Mouse (Mus musculus) hindbrain, embryonic 11.5 days (tissue): Measurements from ENCODE around the gene Hus1b. TPM values are rescaled to one million over a fixed set of nuclear protein-coding genes. Genes with fewer than 3 reads are reported as not detected.

ENCODE experiments used
- ATAC-seq: fragments of 200-750 bp; cut with Nextera tagmentation; 2 replicates; pipeline ENCODE4 v1.8.0; 2017; ENCODE audit warnings: mild to moderate bottlenecking, moderate TSS enrichment, moderate library complexity; ENCODE audit not compliant: low FRiP score
- DNase-seq: peaks from one replicate; pipeline ENCODE4 v3.0.0-alpha.2; 2015; ENCODE audit warnings: low spot score
- H3K27ac ChIP-seq: fragments of 300-500 bp; sonication (generic); 2 replicates; pipeline ENCODE4 v1.5.1; 2014; ENCODE audit warnings: mild to moderate bottlenecking, low read depth, low read length
- H3K27me3 ChIP-seq: fragments of 300-500 bp; sonication (generic); 2 replicates; pipeline ENCODE4 v1.6.1; 2014; ENCODE audit warnings: mild to moderate bottlenecking, low read length, moderate library complexity, mixed read lengths; ENCODE audit not compliant: control insufficient read depth, insufficient read depth
- H3K36me3 ChIP-seq: fragments of 300-500 bp; sonication (generic); 2 replicates; pipeline ENCODE4 v1.6.1; 2014; ENCODE audit warnings: mild to moderate bottlenecking, low read length, moderate library complexity, mixed read lengths; ENCODE audit not compliant: control insufficient read depth, insufficient read depth
- H3K4me1 ChIP-seq: fragments of 300-500 bp; sonication (generic); replicated peaks from 2 replicates; pipeline ENCODE4 v1.6.1; 2014; ENCODE audit warnings: low read length, mixed read lengths; ENCODE audit not compliant: control insufficient read depth, insufficient read depth
- H3K4me2 ChIP-seq: fragments of 300-500 bp; sonication (generic); replicated peaks from 2 replicates; pipeline ENCODE4 v1.6.1; 2014; ENCODE audit warnings: mild to moderate bottlenecking, low read depth, low read length
- H3K4me3 ChIP-seq: fragments of 300-500 bp; sonication (generic); 2 replicates; pipeline ENCODE4 v1.5.1; 2014; ENCODE audit warnings: low read depth, low read length
- H3K9ac ChIP-seq: fragments of 300-500 bp; sonication (generic); 2 replicates; pipeline ENCODE4 v1.6.1; 2014; ENCODE audit warnings: low read depth, low read length
- H3K9me3 ChIP-seq: fragments of 300-500 bp; sonication (generic); 2 replicates; pipeline ENCODE4 v1.6.1; 2016; ENCODE audit warnings: low read length; ENCODE audit not compliant: control insufficient read depth
- WGBS: fragments of 180-500 bp; shearing (Covaris S2); extraction: QIAGEN DNeasy Blood & Tissue Kit; methylation state at CpG from one replicate; pipeline ENCODE4 v1.1.7; 2014; 5-methylcytosine and 5-hydroxymethylcytosine counted together
- polyA plus RNA-seq: library from polyadenylated mRNA; unstranded; fragments of >200 nt; fragmentation: Nextera tagmentation; extraction: Ambion mirVana; gene quantifications from 2 replicates; pipeline ENCODE4 v1.2.1, GENCODE M21; 2014

Gene Hus1b
- polyA plus RNA-seq, 1 experiment from 2014 or later = not detected

GRCm38 (mm10) chr13:30932972-30933371 lies 14.6 kb downstream of the Hus1b start:
- Histone ChIP-seq H3K36me3 (no peaks in the 10 kb centered on the region), H3K9ac (no peak overlapping the region), H3K4me2 (no peak overlapping the region), H3K27me3 (no peaks in the 10 kb centered on the region), H3K4me1 (no peaks in the 10 kb centered on the region), H3K4me3 (no peak overlapping the region), H3K27ac (no peak overlapping the region), H3K9me3 (no peaks in the 10 kb centered on the region)
- DNase-seq (no peak), ATAC-seq (no peak)
- 74% methylated on average over 6 of the region's 6 CpGs for WGBS

GRCm38 (mm10) chr13:30931613-30932012 lies 15.9 kb downstream of the Hus1b start:
- no peak overlapping the region for H3K27ac ChIP-seq
- DNase-seq (no peak), ATAC-seq (no peak)
- WGBS = 83% methylated on average over 4 of the region's 4 CpGs
- H3K9ac ChIP-seq = no peak overlapping the region
- no peaks in the 10 kb centered on the region for H3K9me3 ChIP-seq
- H3K4me2 ChIP-seq = no peak overlapping the region
- no peaks in the 10 kb centered on the region for H3K36me3 ChIP-seq
- no peaks in the 10 kb centered on the region for H3K4me1 ChIP-seq
- no peak overlapping the region for H3K4me3 ChIP-seq
- H3K27me3 ChIP-seq = no peaks in the 10 kb centered on the region

- no peaks in the 10 kb centered on the region for H3K4me1 ChIP-seq
- ATAC-seq (no peak), DNase-seq (no peak)
- H3K4me2 ChIP-seq = no peak overlapping the region
- H3K9me3 ChIP-seq = no peaks in the 10 kb centered on the region
- no peak overlapping the region for H3K4me3 ChIP-seq
- H3K27me3 ChIP-seq = no peaks in the 10 kb centered on the region
- 91% methylated on average over 2 of the region's 2 CpGs for WGBS
- H3K36me3 ChIP-seq = no peaks in the 10 kb centered on the region
- no peak overlapping the region for H3K27ac ChIP-seq
- no peak overlapping the region for H3K9ac ChIP-seq
These were observed 18.4 kb downstream of the Hus1b start for GRCm38 (mm10) chr13:30929119-30929518.

- H3K9me3 ChIP-seq = no peaks in the 10 kb centered on the region
- no peak overlapping the region for H3K4me3 ChIP-seq
- no peaks in the 10 kb centered on the region for H3K27me3 ChIP-seq
- H3K9ac ChIP-seq = no peak overlapping the region
- no peak for DNase-seq
- H3K4me1 ChIP-seq = no peaks in the 10 kb centered on the region
- no peak for ATAC-seq
- no peaks in the 10 kb centered on the region for H3K36me3 ChIP-seq
- H3K4me2 ChIP-seq = no peak overlapping the region
- no peak overlapping the region for H3K27ac ChIP-seq
- 92% methylated on average over 6 of the region's 6 CpGs for WGBS
These were observed 23.3 kb downstream of the Hus1b start for GRCm38 (mm10) chr13:30924269-30924668.

- Histone ChIP-seq H3K27me3 (no peaks in the 10 kb centered on the region), H3K4me2 (no peak overlapping the region), H3K4me1 (no peaks in the 10 kb centered on the region), H3K9me3 (no peaks in the 10 kb centered on the region), H3K9ac (no peak overlapping the region), H3K4me3 (no peak overlapping the region), H3K27ac (no peak overlapping the region), H3K36me3 (no peaks in the 10 kb centered on the region)
- 83% methylated on average over 4 of the region's 4 CpGs for WGBS
- ATAC-seq (no peak), DNase-seq (no peak)
These were observed 25.6 kb downstream of the Hus1b start for GRCm38 (mm10) chr13:30921914-30922313.

DNA sequence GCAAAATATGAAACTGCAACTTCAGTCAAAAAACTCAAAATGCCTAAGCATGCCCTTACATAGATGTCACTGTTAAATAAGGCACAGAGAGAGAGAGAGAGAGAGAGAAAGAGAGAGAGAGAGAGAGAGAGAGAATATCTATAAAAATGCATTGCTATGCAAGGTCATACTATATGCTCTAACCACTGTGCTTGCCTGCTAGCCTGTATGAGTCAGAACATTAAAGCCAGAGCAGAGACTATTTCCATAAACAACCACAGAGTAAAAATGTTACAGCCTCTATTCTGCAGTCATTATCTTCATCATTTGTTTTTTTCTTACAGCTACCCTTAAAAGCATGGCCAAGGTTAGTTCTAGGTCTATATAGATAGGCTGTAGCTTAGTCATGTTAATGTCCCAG lies 33.8 kb downstream of the Hus1b start:
- H3K4me3 ChIP-seq = no peak overlapping the region
- ATAC-seq (no peak), DNase-seq (no peak)

DNA sequence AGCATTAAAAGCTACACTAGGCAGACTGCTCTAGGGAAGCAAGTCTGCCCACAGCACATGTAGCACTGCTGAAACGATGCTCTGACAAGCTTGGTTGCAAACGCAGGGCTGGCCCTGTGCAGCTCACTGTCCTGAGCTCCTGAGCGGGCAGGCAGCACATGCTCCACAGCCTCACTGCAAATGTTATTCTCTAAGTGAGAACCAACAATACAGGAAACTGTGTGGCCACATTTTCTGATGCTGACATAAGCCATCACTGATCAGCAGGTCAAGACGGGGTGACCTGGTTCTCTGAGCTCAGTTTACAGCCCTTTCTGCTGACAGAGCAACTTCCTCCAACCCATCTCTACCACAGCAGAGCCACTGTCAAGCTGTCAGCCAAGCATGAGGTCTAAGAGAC lies 34.5 kb downstream of the Hus1b start:
- no peak for ATAC-seq
- H3K27ac ChIP-seq = no peak overlapping the region
- WGBS = 18% methylated on average over 4 of the region's 4 CpGs

More for the DNA sequence above, 33.8 kb downstream of the Hus1b start:
- Histone ChIP-seq H3K4me1 (no peaks in the 10 kb centered on the region), H3K9ac (no peak overlapping the region), H3K9me3 (no peaks in the 10 kb centered on the region), H3K4me2 (no peak overlapping the region), H3K27me3 (no peaks in the 10 kb centered on the region), H3K27ac (no peak overlapping the region), H3K36me3 (no peaks in the 10 kb centered on the region)

DNA sequence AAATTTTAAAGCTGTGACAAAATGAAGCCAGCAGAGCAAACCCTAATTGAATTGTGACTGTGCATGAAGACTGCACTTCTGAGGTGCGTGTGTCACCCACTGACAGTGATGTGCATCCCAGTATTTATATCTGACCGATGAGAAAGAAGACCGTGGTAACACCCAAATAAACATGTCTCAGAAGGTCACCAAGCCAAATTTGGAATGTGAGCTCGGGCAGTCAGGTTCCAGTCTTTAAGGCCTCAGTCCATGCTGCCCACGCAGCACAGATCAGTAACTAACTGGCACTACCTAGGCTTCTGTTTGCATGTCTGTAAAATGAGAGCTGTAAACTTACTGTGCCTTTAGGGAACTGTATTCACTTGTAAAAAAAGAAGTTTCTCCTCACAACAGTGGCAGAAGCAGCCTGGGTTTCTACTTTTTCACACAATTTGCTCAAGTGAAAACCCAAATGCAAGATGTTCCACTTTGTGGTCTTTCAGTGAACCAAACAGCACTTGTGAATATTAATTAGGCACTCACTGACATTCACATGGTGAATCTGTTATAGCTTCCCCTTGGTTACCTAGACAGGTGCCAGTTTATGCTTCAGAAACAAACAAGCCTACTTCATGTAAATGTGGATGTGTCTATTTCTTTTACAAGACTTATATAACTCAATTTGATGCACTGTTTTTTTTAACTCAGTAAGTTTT lies 35.5 kb downstream of the Hus1b start:
- Histone ChIP-seq H3K27ac (no peak overlapping the region), H3K9me3 (no peaks in the 10 kb centered on the region), H3K9ac (no peak overlapping the region), H3K27me3 (no peaks in the 10 kb centered on the region), H3K4me3 (no peak overlapping the region), H3K36me3 (no peaks in the 10 kb centered on the region), H3K4me2 (no peak overlapping the region), H3K4me1 (no peaks in the 10 kb centered on the region)
- 75% methylated on average over 5 of the region's 5 CpGs for WGBS
- ATAC-seq = no peak
- no peak for DNase-seq

More for the DNA sequence above, 34.5 kb downstream of the Hus1b start:
- H3K4me3 ChIP-seq = no peak overlapping the region
- no peaks in the 10 kb centered on the region for H3K27me3 ChIP-seq
- no peaks in the 10 kb centered on the region for H3K9me3 ChIP-seq
- no peaks in the 10 kb centered on the region for H3K36me3 ChIP-seq
- no peak overlapping the region for H3K4me2 ChIP-seq
- DNase-seq = peak; percentile 16
- no peaks in the 10 kb centered on the region for H3K4me1 ChIP-seq
- no peak overlapping the region for H3K9ac ChIP-seq

DNA sequence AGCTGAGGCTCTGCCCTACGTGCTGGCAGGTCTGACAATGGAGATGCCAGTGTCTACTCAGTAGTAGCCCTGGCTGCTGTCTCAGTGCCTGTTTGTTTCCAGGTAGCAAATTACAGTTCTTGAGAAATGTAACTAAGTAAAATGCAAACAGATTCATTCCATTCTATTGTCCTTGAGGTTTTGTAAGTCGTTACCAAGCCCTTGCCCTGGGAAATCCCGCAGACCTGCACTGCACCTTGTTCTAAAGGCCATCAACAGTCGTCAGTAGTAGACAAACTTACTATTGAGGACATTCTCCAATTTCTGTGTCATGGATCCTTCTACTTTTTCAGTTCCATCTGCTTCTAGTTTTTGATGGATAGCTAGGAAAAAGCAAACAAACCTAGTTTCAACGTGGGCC lies 36.7 kb downstream of the Hus1b start:
- DNase-seq (no peak), ATAC-seq (no peak)
- H3K27me3 ChIP-seq = no peaks in the 10 kb centered on the region
- H3K4me1 ChIP-seq = no peaks in the 10 kb centered on the region
- H3K9ac ChIP-seq = no peak overlapping the region
- no peaks in the 10 kb centered on the region for H3K9me3 ChIP-seq
- no peak overlapping the region for H3K4me3 ChIP-seq
- H3K36me3 ChIP-seq = no peaks in the 10 kb centered on the region
- H3K27ac ChIP-seq = 0 out of 2 replicates have a peak overlapping the region, but pooled peaks have one; percentile 33
- WGBS = 76% methylated on average over 5 of the region's 5 CpGs
- H3K4me2 ChIP-seq = no peak overlapping the region
